Mouse (Mus musculus) heart, postnatal 0 days (tissue): ENCODE measurements around the gene Acacb.

ENCODE experiments used
- CTCF ChIP-seq: IDR thresholded peaks from 2 replicates; pipeline ENCODE4 v1.5.1; 2016; ENCODE audit warnings: antibody characterized with exemption, control low read depth, low read depth
- EP300 ChIP-seq: IDR thresholded peaks from 2 replicates; pipeline ENCODE4 v1.6.1; 2016; ENCODE audit warnings: antibody characterized with exemption, low read depth

DNA sequence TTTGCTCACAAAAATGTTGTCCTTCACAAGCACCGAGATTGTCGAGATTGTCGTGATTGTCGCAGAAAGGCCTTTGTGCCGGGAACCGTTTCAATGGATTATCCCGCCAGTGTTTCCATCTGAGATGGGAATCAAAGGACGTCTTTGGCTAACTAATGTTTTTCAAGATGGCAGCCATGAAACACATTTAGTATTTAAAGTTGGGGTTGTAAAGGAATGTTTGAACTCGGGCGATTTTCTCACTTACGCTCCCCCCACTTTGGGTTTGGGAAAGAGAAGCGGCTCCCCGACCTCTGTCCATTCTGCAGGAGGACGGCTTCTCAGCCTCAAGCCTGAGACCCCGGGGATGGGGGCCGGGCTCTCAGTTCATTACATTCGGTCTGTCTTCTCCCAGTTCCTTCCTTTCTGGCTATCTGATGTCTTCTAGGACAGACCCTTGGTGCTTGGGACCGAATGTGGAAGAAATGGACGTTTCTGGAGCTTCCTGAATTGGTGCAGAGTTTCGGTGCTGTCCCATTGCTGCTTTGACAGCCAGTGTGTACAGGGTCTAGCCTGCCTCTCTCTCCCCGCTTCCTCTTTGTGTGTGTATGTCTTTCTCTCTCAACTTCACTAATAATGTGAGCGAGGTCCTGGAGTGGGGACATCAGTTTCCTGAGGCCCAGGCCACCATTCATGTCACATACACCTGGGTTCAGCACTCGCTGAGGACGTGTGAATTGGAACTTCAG is 153.7 kb downstream of the Acacb start:
- TF ChIP-seq CTCF (no peak), EP300 (no peak)
